Mouse (Mus musculus): ENCODE measurements around the gene Rprd2.

- no peak for TF ChIP-seq CTCF (conservative IDR thresholded peaks at IDR 0.05 in 1 of 2, IDR thresholded peaks at IDR 0.05 in 1 of 2; ENCODE audit: low read depth in 2 of 2, low read length in 2 of 2)
- TF ChIP-seq POLR2A (IDR thresholded peaks at IDR 0.05; ENCODE audit: low read depth, low read length) = no peak
- TF ChIP-seq SIN3A (IDR thresholded peaks at IDR 0.05; ENCODE audit: low read length) = no peak
- no peak for TF ChIP-seq ETS1 (conservative IDR thresholded peaks at IDR 0.05; ENCODE audit: low read depth, low read length)
- no peak for TF ChIP-seq RAD21 (IDR thresholded peaks at IDR 0.05; ENCODE audit: low read depth, low read length)
- TF ChIP-seq CHD1 (IDR thresholded peaks at IDR 0.05; ENCODE audit: low read depth, low read length) = no peak
- no peak for TF ChIP-seq CHD2 (IDR thresholded peaks at IDR 0.05; ENCODE audit: low read length)
- no peak for TF ChIP-seq NRF1 (IDR thresholded peaks at IDR 0.05; ENCODE audit: low read depth, low read length)
- TF ChIP-seq RCOR1 (conservative IDR thresholded peaks at IDR 0.05; ENCODE audit: low read depth, low read length) = no peak
- no peak for TF ChIP-seq ZC3H11A (IDR thresholded peaks at IDR 0.05; ENCODE audit: low read depth, low read length)
These were observed 7.6 kb upstream of the Rprd2 start for GRCm38 (mm10) chr3:95826275-95826674.

Measured in CH12.LX (cell line).